Mouse (Mus musculus) midbrain, postnatal 0 days (tissue): ENCODE measurements at regions not wholly inside any gene's neighbourhood (a gene's known extent, or its start where the extent isn't known, plus 50 kb on each side); places are given as distances from the start of the nearest gene placed in this dataset.

Experiments used
- ATAC-seq: fragments of 200-750 bp; cut with Nextera tagmentation; 2 replicates; pipeline ENCODE4 v1.8.0; 2017; ENCODE audit warnings: moderate number of reproducible peaks, mild to moderate bottlenecking, moderate TSS enrichment, moderate library complexity; ENCODE audit not compliant: low FRiP score
- DNase-seq: peaks from one replicate; pipeline ENCODE4 v3.0.0-alpha.2; 2015; ENCODE audit warnings: low spot score
- H3K27ac ChIP-seq: fragments of 300-500 bp; sonication (generic); 2 replicates; pipeline ENCODE4 v1.5.1; 2014; ENCODE audit warnings: low read depth, mild to moderate bottlenecking, low read length, mixed read lengths
- H3K27me3 ChIP-seq: fragments of 300-500 bp; sonication (generic); 2 replicates; pipeline ENCODE4 v1.6.1; 2014; ENCODE audit warnings: low read length, control low read depth, mixed read lengths; ENCODE audit not compliant: insufficient read depth
- H3K36me3 ChIP-seq: fragments of 300-500 bp; sonication (generic); 2 replicates; pipeline ENCODE4 v1.6.1; 2014; ENCODE audit warnings: low read length, control low read depth, mixed read lengths; ENCODE audit not compliant: insufficient read depth
- H3K4me1 ChIP-seq: fragments of 300-500 bp; sonication (generic); 2 replicates; pipeline ENCODE4 v1.6.1; 2014; ENCODE audit warnings: mild to moderate bottlenecking, control low read depth, antibody characterized with exemption, low read length, mixed read lengths; ENCODE audit not compliant: insufficient read depth
- H3K4me2 ChIP-seq: fragments of 300-500 bp; sonication (generic); 2 replicates; pipeline ENCODE4 v1.6.1; 2014; ENCODE audit warnings: low read depth, mild to moderate bottlenecking, low read length, mixed read lengths; ENCODE audit not compliant: poor library complexity, severe bottlenecking
- H3K4me3 ChIP-seq: fragments of 300-500 bp; sonication (generic); 2 replicates; pipeline ENCODE4 v1.5.1; 2014; ENCODE audit warnings: low read depth, mild to moderate bottlenecking, low read length, moderate library complexity
- H3K9ac ChIP-seq: fragments of 300-500 bp; sonication (generic); replicated peaks from 2 replicates; pipeline ENCODE4 v1.6.1; 2014; ENCODE audit warnings: mild to moderate bottlenecking, low read length, moderate library complexity, mixed read lengths; ENCODE audit not compliant: poor library complexity, severe bottlenecking
- H3K9me3 ChIP-seq: fragments of 300-500 bp; sonication (generic); 2 replicates; pipeline ENCODE4 v1.6.1; 2016; ENCODE audit warnings: low read length, control low read depth
- CTCF ChIP-seq: IDR thresholded peaks from 2 replicates; pipeline ENCODE4 v1.5.1; 2016; ENCODE audit warnings: antibody characterized with exemption, mild to moderate bottlenecking
- WGBS: fragments of 180-500 bp; shearing (Covaris S2); extraction: QIAGEN DNeasy Blood & Tissue Kit; methylation state at CpG from one replicate; pipeline ENCODE4 v1.1.7; 2014; 5-methylcytosine and 5-hydroxymethylcytosine counted together

DNA sequence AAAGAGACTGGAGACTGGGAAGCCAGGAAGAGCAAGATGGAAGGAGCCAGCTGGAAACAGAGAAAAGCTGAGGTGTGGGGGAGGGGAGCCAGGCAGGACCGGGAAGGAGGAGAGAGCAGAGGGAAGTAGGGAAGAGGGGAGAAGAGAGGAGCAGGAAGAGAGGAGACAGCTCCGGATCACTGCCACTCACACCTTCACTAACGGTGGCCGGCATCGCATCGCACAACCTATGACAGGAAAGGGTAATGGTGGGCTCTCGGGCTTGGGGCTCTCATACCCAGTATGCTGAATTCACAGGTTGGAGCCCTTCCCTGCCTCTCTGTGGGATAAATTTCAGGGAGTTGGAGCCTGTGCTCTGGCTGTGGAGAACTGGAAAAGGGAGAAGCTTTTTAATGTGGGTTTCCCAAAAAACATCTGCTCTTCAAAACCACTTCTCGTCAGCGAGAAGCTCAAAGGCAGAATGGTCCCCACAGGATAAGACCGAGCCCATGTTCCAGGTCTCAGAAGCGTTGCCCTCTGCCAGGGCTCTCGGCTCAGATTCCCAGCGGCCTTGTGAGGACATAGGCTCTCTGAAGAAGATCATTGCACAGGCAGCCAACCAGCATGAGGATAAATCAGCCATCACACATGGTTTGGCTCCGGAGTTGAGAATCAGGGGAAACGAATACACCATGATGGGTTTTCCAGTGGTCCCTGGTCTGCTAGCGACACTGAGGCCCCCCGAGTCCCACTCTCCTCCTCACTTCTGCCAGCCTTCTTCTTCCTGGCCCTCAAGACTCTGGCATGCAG is 53.8 kb upstream of the Coro2b start:
- Histone ChIP-seq H3K9me3 (no peaks in the 10 kb centered on the region), H3K27ac (no peak overlapping the region), H3K4me3 (no peak overlapping the region), H3K36me3 (no peaks in the 10 kb centered on the region), H3K9ac (no peak overlapping the region), H3K27me3 (no peaks in the 10 kb centered on the region), H3K4me1 (no peaks in the 10 kb centered on the region), H3K4me2 (no peak overlapping the region)
- no peak for DNase-seq
- no peak for TF ChIP-seq CTCF
- WGBS, result 90% methylated on average over 17 of the region's 17 CpGs
- no peak for ATAC-seq

DNA sequence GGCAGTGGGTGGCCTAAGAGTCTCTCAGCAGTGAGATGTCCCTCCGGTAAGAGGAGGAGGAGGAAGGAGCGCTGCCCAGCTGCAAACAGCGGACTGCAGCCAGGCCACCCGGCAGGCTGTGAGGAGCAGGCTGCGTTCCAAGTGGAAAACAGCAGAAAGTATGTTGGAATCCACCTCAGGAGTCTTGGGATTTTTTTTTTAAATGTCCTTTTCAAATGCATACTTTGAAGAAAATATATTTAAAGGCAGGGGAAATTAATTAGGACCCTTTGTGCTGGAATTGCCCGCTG is 54.3 kb upstream of the Coro2b start:
- Histone ChIP-seq H3K27me3 (no peaks in the 10 kb centered on the region), H3K4me3 (no peak overlapping the region), H3K4me2 (no peak overlapping the region), H3K36me3 (no peaks in the 10 kb centered on the region), H3K27ac (no peak overlapping the region), H3K9ac (no peak overlapping the region), H3K4me1 (no peaks in the 10 kb centered on the region), H3K9me3 (no peaks in the 10 kb centered on the region)
- TF ChIP-seq CTCF, result no peak
- ATAC-seq, result no peak
- DNase-seq, result no peak
- WGBS, result 61% methylated on average over 6 of the region's 6 CpGs

DNA sequence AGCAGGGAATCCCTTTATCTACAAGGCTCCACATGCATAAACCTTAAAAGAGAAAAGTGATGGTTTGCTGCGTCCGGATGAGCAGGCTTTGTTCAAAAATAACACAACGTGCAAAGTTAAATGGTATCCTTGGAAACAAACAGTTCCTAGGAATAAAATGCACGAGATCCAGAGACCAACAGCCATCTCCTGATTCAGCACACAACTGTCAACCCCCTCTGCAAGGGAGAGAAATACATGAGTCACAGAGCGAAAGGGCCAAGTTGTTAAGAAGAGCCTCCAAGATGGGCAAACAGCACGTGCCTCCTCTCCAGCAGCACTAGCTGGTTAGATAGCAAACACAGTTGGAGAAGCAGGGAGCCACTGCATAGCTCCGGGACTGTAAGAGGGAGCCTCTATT is 61.2 kb upstream of the Coro2b start:
- Histone ChIP-seq H3K9ac (no peak overlapping the region), H3K27ac (no peak overlapping the region), H3K4me1 (no peaks in the 10 kb centered on the region), H3K36me3 (no peaks in the 10 kb centered on the region), H3K9me3 (no peaks in the 10 kb centered on the region), H3K4me3 (no peak overlapping the region), H3K27me3 (no peaks in the 10 kb centered on the region), H3K4me2 (no peak overlapping the region)
- DNase-seq, result no peak
- 65% methylated on average over 7 of the region's 7 CpGs for WGBS
- no peak for ATAC-seq
- no peak for TF ChIP-seq CTCF

DNA sequence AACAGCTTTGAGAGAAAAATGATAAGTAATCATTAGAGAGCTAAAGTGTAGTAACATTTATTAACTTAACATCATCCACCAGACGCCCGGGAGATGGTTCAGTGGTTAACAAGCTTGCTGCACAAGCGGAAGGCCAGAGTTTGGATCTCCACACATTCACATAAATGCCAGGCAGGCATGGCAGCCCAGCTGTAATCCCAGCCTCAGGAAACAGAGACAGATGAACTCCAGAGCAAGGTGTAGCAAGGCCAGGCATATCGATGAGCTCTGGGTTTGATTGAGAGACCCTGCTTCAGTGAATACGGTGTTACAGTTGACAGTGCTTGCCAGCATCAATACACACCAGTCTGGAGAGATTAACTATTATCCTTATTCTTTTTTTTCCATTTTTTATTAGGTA is 62.1 kb upstream of the Coro2b start:
- DNase-seq, result no peak
- no peak for ATAC-seq
- Histone ChIP-seq H3K4me1 (no peaks in the 10 kb centered on the region), H3K27ac (no peak overlapping the region), H3K9ac (no peak overlapping the region), H3K9me3 (no peaks in the 10 kb centered on the region), H3K4me2 (no peak overlapping the region), H3K27me3 (no peaks in the 10 kb centered on the region), H3K4me3 (no peak overlapping the region), H3K36me3 (no peaks in the 10 kb centered on the region)
- no peak for TF ChIP-seq CTCF
- 89% methylated on average over 5 of the region's 5 CpGs for WGBS

DNA sequence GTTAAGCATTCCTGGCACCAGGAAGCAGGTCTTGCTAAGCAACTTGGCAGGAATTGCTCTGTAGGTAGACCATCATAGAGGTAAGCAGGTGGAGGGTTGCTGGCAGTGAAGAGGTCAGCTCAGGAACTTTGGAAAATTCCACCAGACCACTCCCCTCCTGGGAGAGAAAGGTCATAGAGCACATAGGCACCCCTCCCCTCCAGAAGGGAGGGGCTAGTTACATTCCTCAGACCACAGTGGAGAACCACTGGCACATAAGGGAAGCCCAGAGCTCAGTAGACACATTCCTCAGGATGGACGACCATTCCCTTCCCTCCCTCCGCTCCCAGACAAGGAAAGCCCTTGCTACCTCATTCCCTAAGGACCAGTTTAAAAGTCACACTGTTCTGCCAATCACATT is 67.1 kb upstream of the Itga11 start:
- WGBS, result 92% methylated on average over 2 of the region's 2 CpGs
- DNase-seq (no peak), ATAC-seq (no peak)
- Histone ChIP-seq H3K4me1 (no peaks in the 10 kb centered on the region), H3K27me3 (no peaks in the 10 kb centered on the region), H3K4me2 (no peak overlapping the region), H3K9ac (no peak overlapping the region), H3K27ac (no peak overlapping the region), H3K4me3 (no peak overlapping the region), H3K9me3 (no peaks in the 10 kb centered on the region), H3K36me3 (no peaks in the 10 kb centered on the region)
- TF ChIP-seq CTCF, result no peak

DNA sequence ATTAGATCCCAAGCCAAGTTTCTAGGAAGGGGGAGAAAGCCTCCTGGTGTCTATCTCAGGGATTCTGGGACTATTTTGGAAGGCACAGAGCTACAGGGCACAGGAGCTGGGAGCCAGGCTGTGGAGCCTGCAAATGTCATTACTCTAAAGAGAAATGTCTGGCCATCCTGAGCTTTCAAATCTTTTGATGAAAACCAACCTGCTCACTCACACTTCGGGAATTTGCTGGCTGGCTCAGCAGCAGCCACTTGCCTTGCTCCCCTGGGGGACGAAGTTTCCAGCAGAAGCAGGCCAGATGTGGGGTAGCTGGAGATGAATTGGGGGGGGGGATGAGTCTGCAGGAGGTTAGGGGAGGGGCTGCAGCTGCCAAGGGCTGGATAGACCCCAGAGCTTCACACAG is 66.2 kb upstream of the Itga11 start:
- DNase-seq (no peak), ATAC-seq (no peak)
- Histone ChIP-seq H3K9ac (no peak overlapping the region), H3K9me3 (no peaks in the 10 kb centered on the region), H3K4me1 (no peaks in the 10 kb centered on the region), H3K27ac (no peak overlapping the region), H3K36me3 (no peaks in the 10 kb centered on the region), H3K4me3 (no peak overlapping the region), H3K27me3 (no peaks in the 10 kb centered on the region), H3K4me2 (no peak overlapping the region)
- TF ChIP-seq CTCF, result no peak
- WGBS, result 65% methylated on average over 2 of the region's 2 CpGs
